Mouse (Mus musculus): ENCODE results near the gene Kat14. TPM values are rescaled to one million over a fixed set of nuclear protein-coding genes. Genes with fewer than 3 reads are reported as not detected.

Gene Kat14
- total RNA-seq (2012; rRNA removed) (24.6 and 25.9 TPM in 2 replicates), polyA plus RNA-seq (2012; ENCODE audit: insufficient read depth in 1 of 2, insufficient read length in 2 of 2, low read depth in 1 of 2, low replicate concordance in 2 of 2, missing spikeins in 1 of 2) (10 to 100 TPM in 1 of 2 experiments, not detected in 1; 52.9 TPM)

DNA sequence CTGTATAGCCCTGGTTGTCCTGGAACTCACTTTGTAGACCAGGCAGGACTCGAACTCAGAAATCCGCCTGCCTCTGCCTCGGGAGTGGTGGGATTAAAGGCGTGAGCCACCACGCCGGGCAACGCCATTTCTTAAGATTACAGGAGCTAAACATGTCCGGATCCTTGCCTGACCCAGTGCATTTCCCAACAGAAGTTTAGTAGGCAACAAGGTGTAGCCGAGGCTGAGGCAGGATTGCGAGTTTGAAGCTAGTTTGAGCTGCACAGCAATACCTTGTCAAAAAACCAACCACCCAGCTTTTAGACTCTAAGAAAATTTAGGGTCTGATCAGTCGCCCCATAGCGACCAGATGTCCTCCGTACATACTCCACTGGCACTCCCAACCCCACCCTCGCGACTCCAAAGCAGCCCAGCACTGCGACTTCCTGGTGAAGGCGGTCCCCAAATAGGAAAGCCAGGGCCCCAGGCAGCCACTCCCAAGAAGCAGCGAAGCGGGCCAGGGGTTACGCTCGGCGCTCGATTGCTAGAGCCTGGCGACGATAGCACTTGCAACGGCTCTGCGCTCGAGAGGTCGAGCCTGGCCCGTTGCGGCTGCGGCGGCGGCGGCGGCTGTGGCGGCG lies at the start of gene Kat14, which contains the start of gene Pet117:
Kat14 (plus strand) TSS at position 584 of the 620 bp plus-strand sequence.
Pet117 (plus strand) TSS at position 597 of the 620 bp plus-strand sequence.
- peak; percentile 97 for DNase-seq (ENCODE audit: low read depth, low spot score)
- peaks cover 6 to 12% of the 10 kb centered on the region in 2 experiments for H3K36me3 ChIP-seq (ENCODE audit: control insufficient read depth in 1 of 2, insufficient read depth in 2 of 2, low read length in 2 of 2)
- H3K4me1 ChIP-seq (ENCODE audit: control insufficient read depth in 1 of 2, insufficient read depth in 2 of 2, low read length in 2 of 2), result peaks cover 3 to 7% of the 10 kb centered on the region in 2 experiments; a peak in 3 of 4 replicates
- no peak for TF ChIP-seq CHD1 (IDR thresholded peaks at IDR 0.05; ENCODE audit: low read depth, low read length)
- TF ChIP-seq MYB (IDR thresholded peaks at IDR 0.05; ENCODE audit: low read depth, low read length), result peak; percentile 66
- no peak for TF ChIP-seq TAL1 (IDR thresholded peaks at IDR 0.05; ENCODE audit: low read length)
- TF ChIP-seq MXI1 (IDR thresholded peaks at IDR 0.05; ENCODE audit: low read depth, low read length), result peak; percentile 71
- no peak for TF ChIP-seq GATA1 (IDR thresholded peaks at IDR 0.05; ENCODE audit: low read depth, low read length)
- no peak for TF ChIP-seq MYC (IDR thresholded peaks at IDR 0.05; ENCODE audit: low read depth, low read length)
- TF ChIP-seq MEF2A (IDR thresholded peaks at IDR 0.05; ENCODE audit: extremely low read depth, insufficient replicate concordance, low read depth, low read length, poor library complexity, severe bottlenecking), result peak; percentile 72; the same call in 1 of the 2 replicates
- TF ChIP-seq JUND (IDR thresholded peaks at IDR 0.05; ENCODE audit: low read depth, low read length), result no peak
- TF ChIP-seq USF2 (IDR thresholded peaks at IDR 0.05; ENCODE audit: borderline replicate concordance in 1 of 2, insufficient read depth in 1 of 2, low read depth in 1 of 2, low read length in 2 of 2), result no peak
- TF ChIP-seq RAD21 (IDR thresholded peaks at IDR 0.05; ENCODE audit: low read depth, low read length), result no peak
- TF ChIP-seq E2F4 (IDR thresholded peaks at IDR 0.05; ENCODE audit: borderline replicate concordance, low read depth, low read length), result no peak
- TF ChIP-seq USF1 (IDR thresholded peaks at IDR 0.05; ENCODE audit: low read depth, low read length), result no peak
- peak; percentile 56; the same call in 1 of the 2 replicates for TF ChIP-seq GABPA (IDR thresholded peaks at IDR 0.05; ENCODE audit: low read depth, low read length)
- peak; percentile 80; the same call in 1 of the 2 replicates for TF ChIP-seq POLR2AphosphoS2 (IDR thresholded peaks at IDR 0.05; ENCODE audit: low read length)
- no peak for TF ChIP-seq ZC3H11A (IDR thresholded peaks at IDR 0.05; ENCODE audit: low read depth, low read length)
- 0 out of 2 replicates have a peak, but pooled peaks have one; percentile 9 for TF ChIP-seq MAX (IDR thresholded peaks at IDR 0.05; ENCODE audit: low read length)
- no peak for TF ChIP-seq SMC3 (IDR thresholded peaks at IDR 0.05; ENCODE audit: low read depth, low read length)
- peak; percentile 95 for TF ChIP-seq ELF1 (IDR thresholded peaks at IDR 0.05; ENCODE audit: low read depth, low read length)
- TF ChIP-seq CTCF (IDR thresholded peaks at IDR 0.05 in 2 of 3, conservative IDR thresholded peaks at IDR 0.05 in 1 of 3; ENCODE audit: control insufficient read depth in 1 of 3, insufficient read depth in 1 of 3, low read depth in 2 of 3, low read length in 3 of 3, poor library complexity in 1 of 3, severe bottlenecking in 1 of 3), result no peak
- peak in 1 of 2 experiments; percentile 95; a peak in 2 of 4 replicates for TF ChIP-seq POLR2A (IDR thresholded peaks at IDR 0.05; ENCODE audit: control insufficient read depth in 1 of 2, insufficient read depth in 1 of 2, low read depth in 1 of 2, low read length in 2 of 2, poor library complexity in 1 of 2)
- no peak for TF ChIP-seq ZKSCAN1 (IDR thresholded peaks at IDR 0.05; ENCODE audit: low read depth, low read length)
- TF ChIP-seq TBP (IDR thresholded peaks at IDR 0.05; ENCODE audit: low read depth, low read length), result peak; percentile 59
- TF ChIP-seq RCOR1 (IDR thresholded peaks at IDR 0.05; ENCODE audit: low read depth, low read length), result peak; percentile 39; the same call in 1 of the 2 replicates
- no peak for TF ChIP-seq UBTF (IDR thresholded peaks at IDR 0.05; ENCODE audit: borderline replicate concordance, insufficient read depth, low read depth, low read length)
- TF ChIP-seq HCFC1 (IDR thresholded peaks at IDR 0.05; ENCODE audit: low read depth, low read length), result peak; percentile 89
- TF ChIP-seq KAT2A (conservative IDR thresholded peaks at IDR 0.05; ENCODE audit: low read depth, low read length), result peak; percentile 68; the same call in 1 of the 2 replicates
- peak; percentile 85 for TF ChIP-seq NELFE (IDR thresholded peaks at IDR 0.05; ENCODE audit: low read depth, low read length)
- TF ChIP-seq TCF12 (IDR thresholded peaks at IDR 0.05; ENCODE audit: low read depth, low read length), result peak; percentile 75; the same call in 1 of the 2 replicates
- TF ChIP-seq ZNF384 (IDR thresholded peaks at IDR 0.05; ENCODE audit: low read depth, low read length), result no peak
- TF ChIP-seq ETS1 (IDR thresholded peaks at IDR 0.05; ENCODE audit: low read depth, low read length), result peak; percentile 69; the same call in 1 of the 2 replicates
- 0 out of 2 replicates have a peak, but pooled peaks have one; percentile 14 for TF ChIP-seq MAFK (IDR thresholded peaks at IDR 0.05; ENCODE audit: borderline replicate concordance, low read depth, low read length)
- TF ChIP-seq CHD2 (IDR thresholded peaks at IDR 0.05; ENCODE audit: low read length), result no peak
- TF ChIP-seq NRF1 (IDR thresholded peaks at IDR 0.05; ENCODE audit: insufficient read depth, low read depth, low read length, poor library complexity, severe bottlenecking), result peak; percentile 48; the same call in 1 of the 2 replicates
- no peak; the same call in 1 of the 2 replicates for TF ChIP-seq BHLHE40 (IDR thresholded peaks at IDR 0.05; ENCODE audit: borderline replicate concordance, low read depth, low read length)
- TF ChIP-seq EP300 (IDR thresholded peaks at IDR 0.05; ENCODE audit: low read depth in 1 of 2, low read length in 2 of 2), result peak; percentile 38 to 66; a peak in 3 of 4 replicates

More for the DNA sequence above, at the start of gene Kat14, which contains the start of gene Pet117:
- H3K9ac ChIP-seq (ENCODE audit: control insufficient read depth, low read depth, low read length, poor library complexity, severe bottlenecking), result peak within 1 kb of the TSS; percentile 98
- no peaks in the 10 kb centered on the region for H3K9me3 ChIP-seq (replicated peaks; ENCODE audit: insufficient read depth, low read length)
- no peaks in the 10 kb centered on the region; a peak in 1 of 4 replicates for H3K27me3 ChIP-seq (ENCODE audit: control insufficient read depth in 1 of 2, insufficient read depth in 2 of 2, low read length in 2 of 2)
- peak within 1 kb of the TSS; percentile 92 to 95 for H3K4me3 ChIP-seq (ENCODE audit: control insufficient read depth in 1 of 2, insufficient read depth in 1 of 2, low read depth in 2 of 2, low read length in 2 of 2)
- H3K27ac ChIP-seq (ENCODE audit: control insufficient read depth, low read depth, low read length), result peak within 1 kb of the TSS; percentile 93
- H3K79me2 ChIP-seq (ENCODE audit: control insufficient read depth, insufficient read depth, low read length, poor library complexity), result peaks cover 24% of the 10 kb centered on the region
